Mouse (Mus musculus) intestine, postnatal 0 days (tissue): ENCODE data around the gene 4930402H24Rik. TPM values are rescaled to one million over a fixed set of nuclear protein-coding genes. Genes with fewer than 3 reads are reported as not detected.

Experiments used
- ATAC-seq: fragments of 200-750 bp; cut with Nextera tagmentation; 2 replicates; pipeline ENCODE4 v1.8.0; 2017; ENCODE audit warnings: mild to moderate bottlenecking, moderate TSS enrichment, moderate library complexity
- H3K27ac ChIP-seq: fragments of 300-500 bp; sonication (generic); 2 replicates; pipeline ENCODE4 v1.5.1; 2014; ENCODE audit warnings: mild to moderate bottlenecking, low read depth, low read length, moderate library complexity
- H3K27me3 ChIP-seq: fragments of 300-500 bp; sonication (generic); replicated peaks from 2 replicates; pipeline ENCODE4 v1.6.1; 2014; ENCODE audit warnings: low read length, mixed read lengths; ENCODE audit not compliant: control insufficient read depth, insufficient read depth
- H3K36me3 ChIP-seq: fragments of 300-500 bp; sonication (generic); 2 replicates; pipeline ENCODE4 v1.6.1; 2014; ENCODE audit warnings: mild to moderate bottlenecking, moderate library complexity; ENCODE audit not compliant: control insufficient read depth, insufficient read depth
- H3K4me1 ChIP-seq: fragments of 300-500 bp; sonication (generic); replicated peaks from 2 replicates; pipeline ENCODE4 v1.6.1; 2014; ENCODE audit warnings: antibody characterized with exemption, low read length, mixed read lengths; ENCODE audit not compliant: control insufficient read depth, insufficient read depth
- H3K4me2 ChIP-seq: fragments of 300-500 bp; sonication (generic); replicated peaks from 2 replicates; pipeline ENCODE4 v1.6.1; 2014; ENCODE audit warnings: low read depth, mild to moderate bottlenecking, moderate library complexity
- H3K4me3 ChIP-seq: fragments of 300-500 bp; sonication (generic); 2 replicates; pipeline ENCODE4 v1.5.1; 2014; ENCODE audit warnings: low read depth, low read length
- H3K9ac ChIP-seq: fragments of 300-500 bp; sonication (generic); 2 replicates; pipeline ENCODE4 v1.6.1; 2014; ENCODE audit warnings: mild to moderate bottlenecking, low read depth, low read length
- H3K9me3 ChIP-seq: fragments of 300-500 bp; sonication (generic); 2 replicates; pipeline ENCODE4 v1.6.1; 2016; ENCODE audit warnings: mixed run types; ENCODE audit not compliant: control insufficient read depth
- CTCF ChIP-seq: sonication (generic); IDR thresholded peaks from 2 replicates; pipeline ENCODE4 v1.5.1; 2016; ENCODE audit warnings: low read depth, mild to moderate bottlenecking, control low read depth, antibody characterized with exemption, moderate library complexity
- WGBS: fragments of 180-500 bp; shearing (Covaris S2); extraction: QIAGEN DNeasy Blood & Tissue Kit; methylation state at CpG from one replicate; pipeline ENCODE4 v1.1.7; 2014; 5-methylcytosine and 5-hydroxymethylcytosine counted together
- polyA plus RNA-seq: library from polyadenylated mRNA; unstranded; fragments of >200 nt; fragmentation: Nextera tagmentation; extraction: Ambion mirVana; gene quantifications from 2 replicates; pipeline ENCODE4 v1.2.1, GENCODE M21; 2015

The 4930402H24Rik gene
- polyA plus RNA-seq, 1 experiment from 2014 or later: 9.0 TPM

DNA sequence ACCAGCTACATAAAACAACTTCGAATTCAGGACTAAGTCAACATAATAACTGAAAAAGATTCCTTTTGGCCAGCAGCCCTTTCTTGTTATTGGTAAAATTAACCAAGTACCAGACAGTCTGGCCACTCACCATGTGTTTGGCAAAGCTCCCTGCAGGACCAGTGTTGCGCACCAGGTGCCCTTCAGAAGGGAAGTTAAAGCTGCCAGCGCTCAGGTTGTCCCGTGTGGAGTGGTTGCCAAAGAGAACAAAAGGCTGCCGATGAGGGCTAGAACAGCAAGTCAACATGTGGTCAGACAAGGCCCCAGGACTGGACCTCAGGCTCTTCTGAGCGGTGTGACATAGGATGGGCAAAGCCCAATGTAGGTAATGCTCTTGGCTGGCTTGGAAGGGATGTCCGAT lies 114.5 kb downstream of the 4930402H24Rik start:
- no peak for ATAC-seq
- Histone ChIP-seq H3K36me3 (peaks cover 38% of the 10 kb centered on the region), H3K9me3 (no peaks in the 10 kb centered on the region), H3K27ac (no peak overlapping the region), H3K4me2 (no peak overlapping the region), H3K4me1 (no peaks in the 10 kb centered on the region), H3K4me3 (no peak overlapping the region), H3K27me3 (no peaks in the 10 kb centered on the region), H3K9ac (no peak overlapping the region)
- WGBS: 95% methylated on average over 7 of the region's 7 CpGs
- no peak for TF ChIP-seq CTCF

DNA sequence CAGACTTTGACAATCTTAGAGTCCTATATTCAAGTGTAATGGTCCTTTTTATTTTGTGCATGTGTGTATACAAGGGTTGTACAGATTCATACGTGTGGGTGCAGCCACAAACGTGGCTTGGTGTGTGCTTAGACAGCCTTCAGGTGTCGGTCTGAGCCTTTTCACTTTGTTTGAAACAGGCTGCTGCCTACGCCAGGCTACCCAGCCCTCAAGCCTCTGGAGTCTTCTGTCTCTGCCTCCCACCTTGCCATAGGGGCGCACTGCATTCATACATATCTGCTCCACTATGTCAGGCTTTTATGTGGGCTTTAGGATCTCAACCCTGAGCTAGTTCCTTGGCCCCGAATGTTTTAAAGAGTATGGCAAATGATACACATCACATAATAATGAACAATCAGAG lies 116.6 kb downstream of the 4930402H24Rik start:
- Histone ChIP-seq H3K36me3 (peaks cover 52% of the 10 kb centered on the region), H3K27ac (no peak overlapping the region), H3K27me3 (no peaks in the 10 kb centered on the region), H3K4me1 (no peaks in the 10 kb centered on the region), H3K9ac (no peak overlapping the region), H3K4me3 (no peak overlapping the region), H3K9me3 (no peaks in the 10 kb centered on the region), H3K4me2 (no peak overlapping the region)
- no peak for TF ChIP-seq CTCF
- ATAC-seq: no peak
- WGBS: 90% methylated on average over 6 of the region's 6 CpGs

DNA sequence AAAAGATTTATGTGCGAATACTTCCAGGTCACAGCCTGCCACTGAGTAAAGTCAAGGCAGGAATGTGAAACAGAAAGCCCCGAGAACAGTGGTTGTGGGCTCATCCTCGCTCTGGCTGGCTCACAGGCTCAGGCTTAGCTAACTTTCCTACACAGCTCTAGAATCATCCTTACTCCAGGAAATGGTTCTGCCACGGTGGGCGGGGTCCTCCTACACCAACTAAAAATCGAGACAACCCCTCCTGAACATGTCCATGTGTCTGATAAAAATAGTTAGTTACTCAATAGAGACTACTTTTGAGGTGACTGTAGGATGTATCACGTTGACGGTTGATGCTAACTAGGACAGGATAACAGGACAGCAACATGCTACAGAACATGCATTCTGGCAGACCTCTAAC lies 117.2 kb downstream of the 4930402H24Rik start:
- no peak overlapping the region for H3K4me3 ChIP-seq
- ATAC-seq: no peak
- no peaks in the 10 kb centered on the region for H3K9me3 ChIP-seq
- no peak overlapping the region for H3K4me2 ChIP-seq
- no peak for TF ChIP-seq CTCF
- no peak overlapping the region for H3K27ac ChIP-seq
- WGBS: 89% methylated on average over 8 of the region's 8 CpGs
- H3K36me3 ChIP-seq: peaks cover 55% of the 10 kb centered on the region
- no peaks in the 10 kb centered on the region for H3K4me1 ChIP-seq
- H3K9ac ChIP-seq: no peak overlapping the region
- no peaks in the 10 kb centered on the region for H3K27me3 ChIP-seq

DNA sequence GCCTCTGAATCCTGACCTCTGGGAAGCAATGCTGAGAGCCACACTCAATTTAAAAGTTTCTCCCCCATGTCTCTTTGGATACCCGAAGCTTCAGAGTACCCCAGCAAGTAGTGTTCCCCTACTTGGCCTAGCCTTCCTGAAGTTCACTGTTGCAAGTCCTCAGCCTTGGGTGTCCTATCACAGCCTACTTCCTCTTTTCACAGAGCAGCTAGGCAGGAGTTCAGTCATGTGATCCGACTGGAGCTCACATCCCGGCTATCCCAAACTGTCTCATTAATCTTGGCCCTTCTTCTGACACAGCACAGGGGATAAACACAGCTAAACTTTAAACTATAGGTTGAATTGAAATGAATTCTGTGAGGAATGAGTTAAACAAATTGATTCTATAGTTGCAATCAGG lies 121.3 kb downstream of the 4930402H24Rik start:
- no peak overlapping the region for H3K9ac ChIP-seq
- 64% methylated on average over 3 of the region's 3 CpGs for WGBS
- ATAC-seq: no peak
- H3K27ac ChIP-seq: no peak overlapping the region
- no peak overlapping the region for H3K4me3 ChIP-seq
- H3K4me1 ChIP-seq: no peaks in the 10 kb centered on the region
- H3K36me3 ChIP-seq: peaks cover 41% of the 10 kb centered on the region
- no peaks in the 10 kb centered on the region for H3K9me3 ChIP-seq
- H3K27me3 ChIP-seq: no peaks in the 10 kb centered on the region
- no peak overlapping the region for H3K4me2 ChIP-seq
- TF ChIP-seq CTCF: no peak

DNA sequence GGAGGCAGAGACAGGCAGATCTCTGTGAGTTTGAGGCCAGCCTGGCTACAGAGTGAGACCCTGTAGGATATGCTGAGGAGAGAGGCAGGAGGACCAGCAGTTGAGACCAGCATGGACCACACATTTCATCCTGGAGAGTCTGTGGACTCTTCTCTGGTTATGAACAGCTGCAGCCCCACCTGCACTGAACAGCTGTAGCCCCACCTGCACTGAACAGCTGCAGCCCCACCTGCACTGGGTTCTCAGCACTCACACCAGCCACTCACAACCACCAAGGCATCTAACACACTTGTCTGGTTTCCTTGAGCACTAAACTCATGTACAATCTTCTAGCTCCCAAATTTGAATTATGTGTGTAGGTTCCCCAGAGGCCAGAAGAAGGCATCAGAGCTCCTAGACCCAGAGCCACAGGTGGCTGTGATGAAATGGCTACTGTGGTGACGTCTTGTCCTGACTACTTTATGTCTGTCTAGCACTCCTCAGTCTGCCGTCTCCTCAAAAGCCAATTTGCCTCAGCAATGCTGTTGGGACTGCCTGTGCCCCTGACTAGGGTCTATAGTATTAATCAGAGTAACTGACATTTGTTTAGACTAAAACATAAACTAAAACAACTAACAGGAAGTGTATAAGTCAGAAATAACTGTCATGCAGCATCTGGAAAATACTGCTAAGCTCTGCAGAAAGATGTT lies 125.4 kb downstream of the 4930402H24Rik start:
- H3K9me3 ChIP-seq: no peaks in the 10 kb centered on the region
- H3K27ac ChIP-seq: peak overlapping the region; percentile 11; the same call in 1 of the 2 replicates
- peaks cover 42% of the 10 kb centered on the region for H3K36me3 ChIP-seq
- WGBS: 57% methylated on average over 2 of the region's 2 CpGs
- no peak overlapping the region for H3K4me3 ChIP-seq
- H3K4me1 ChIP-seq: no peaks in the 10 kb centered on the region
- no peaks in the 10 kb centered on the region for H3K27me3 ChIP-seq
- ATAC-seq: 0 out of 2 replicates have a peak, but pooled peaks have one; percentile 49
- no peak overlapping the region for H3K4me2 ChIP-seq
- no peak overlapping the region for H3K9ac ChIP-seq
- no peak for TF ChIP-seq CTCF

DNA sequence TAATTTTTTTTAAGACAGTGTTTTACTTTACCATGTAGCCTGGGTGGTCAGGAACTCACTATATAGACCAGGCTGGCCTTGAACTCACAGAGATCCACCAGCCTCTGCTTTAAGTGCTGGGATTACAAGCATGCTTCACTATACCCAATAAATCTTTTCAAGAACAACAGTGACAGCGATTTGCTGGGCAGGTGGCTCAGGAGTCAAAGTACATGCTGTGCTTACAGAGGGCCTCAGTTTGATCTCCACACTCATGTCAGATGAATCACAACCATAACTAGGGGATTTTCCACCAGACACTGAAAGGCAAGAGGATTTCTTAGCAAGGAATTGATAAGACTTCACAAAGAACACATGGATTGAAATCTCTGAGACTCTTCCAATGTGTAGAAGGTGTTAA lies 126.3 kb downstream of the 4930402H24Rik start:
- 38% methylated on average over 1 of the region's 1 CpGs for WGBS
- no peak overlapping the region for H3K4me2 ChIP-seq
- H3K9me3 ChIP-seq: no peaks in the 10 kb centered on the region
- H3K27ac ChIP-seq: peak overlapping the region; percentile 11; the same call in 1 of the 2 replicates
- H3K36me3 ChIP-seq: peaks cover 41% of the 10 kb centered on the region
- H3K4me1 ChIP-seq: no peaks in the 10 kb centered on the region
- ATAC-seq: peak; percentile 69
- no peak overlapping the region for H3K9ac ChIP-seq
- TF ChIP-seq CTCF: no peak
- H3K27me3 ChIP-seq: no peaks in the 10 kb centered on the region
- H3K4me3 ChIP-seq: no peak overlapping the region
